Mouse (Mus musculus) liver, embryonic 15.5 days (tissue): ENCODE data around the gene Sf3a1. TPM values are rescaled to one million over a fixed set of nuclear protein-coding genes. Genes with fewer than 3 reads are reported as not detected.
A peak's percentile ranks its signal among the peaks of the same experiment; 100 is the strongest.

Experiments
- ATAC-seq: fragments of 200-750 bp; cut with Nextera tagmentation; 2 replicates; pipeline ENCODE4 v1.8.0; 2017; ENCODE audit warnings: moderate number of reproducible peaks, mild to moderate bottlenecking, moderate library complexity; ENCODE audit not compliant: insufficient read depth
- H3K27ac ChIP-seq: fragments of 300-500 bp; sonication (generic); replicated peaks from 2 replicates; pipeline ENCODE4 v1.5.1; 2015; ENCODE audit warnings: mild to moderate bottlenecking, inconsistent platforms
- H3K27me3 ChIP-seq: fragments of 300-500 bp; sonication (generic); 2 replicates; pipeline ENCODE4 v1.6.1; 2015; ENCODE audit warnings: mild to moderate bottlenecking, inconsistent platforms
- H3K36me3 ChIP-seq: fragments of 300-500 bp; sonication (generic); replicated peaks from 2 replicates; pipeline ENCODE4 v1.6.1; 2015; ENCODE audit warnings: moderate library complexity, mild to moderate bottlenecking, inconsistent platforms
- H3K4me1 ChIP-seq: fragments of 300-500 bp; sonication (generic); replicated peaks from 2 replicates; pipeline ENCODE4 v1.6.1; 2015; ENCODE audit warnings: inconsistent platforms
- H3K4me2 ChIP-seq: fragments of 300-500 bp; sonication (generic); 2 replicates; pipeline ENCODE4 v1.6.1; 2015; ENCODE audit warnings: moderate library complexity, mild to moderate bottlenecking, inconsistent platforms
- H3K4me3 ChIP-seq: fragments of 300-500 bp; sonication (generic); replicated peaks from 2 replicates; pipeline ENCODE4 v1.5.1; 2015; ENCODE audit warnings: mild to moderate bottlenecking, inconsistent platforms
- H3K9ac ChIP-seq: fragments of 300-500 bp; sonication (generic); 2 replicates; pipeline ENCODE4 v1.6.1; 2015; ENCODE audit warnings: moderate library complexity, mild to moderate bottlenecking, inconsistent platforms
- H3K9me3 ChIP-seq: fragments of 300-500 bp; sonication (generic); replicated peaks from 2 replicates; pipeline ENCODE4 v1.6.1; 2016; ENCODE audit warnings: inconsistent platforms
- WGBS: fragments of 180-500 bp; shearing (Covaris S2); methylation state at CpG from one replicate; pipeline ENCODE4 v1.1.7; 2015; ENCODE audit warnings: mixed read lengths; ENCODE audit not compliant: insufficient replicate concordance; 5-methylcytosine and 5-hydroxymethylcytosine counted together
- microRNA-seq: library from miRNA; unstranded; fragments of <30 nt; microRNA quantifications from one replicate; pipeline ENCODE4, GENCODE M21; 2016
- polyA plus RNA-seq: library from polyadenylated mRNA; unstranded; fragments of >200 nt; fragmentation: Nextera tagmentation; extraction: Ambion mirVana; gene quantifications from 2 replicates; pipeline ENCODE4 v1.2.1, GENCODE M21; 2015

Sf3a1 gene
- polyA plus RNA-seq, 1 experiment from 2014 or later, result 19.3 TPM

- no peak for ATAC-seq
- H3K36me3 ChIP-seq, result no peaks in the 10 kb centered on the region
- H3K9me3 ChIP-seq, result no peaks in the 10 kb centered on the region
- H3K4me1 ChIP-seq, result peaks cover 76% of the 10 kb centered on the region
- H3K4me3 ChIP-seq, result no peak overlapping the region
- H3K9ac ChIP-seq, result no peak overlapping the region
- no peak overlapping the region for H3K27ac ChIP-seq
- 82% methylated on average over 2 of the region's 2 CpGs for WGBS
- no peaks in the 10 kb centered on the region for H3K27me3 ChIP-seq
- H3K4me2 ChIP-seq, result no peak overlapping the region
Observed at GRCm38 (mm10) chr11:4231435-4231834, 71.3 kb downstream of the Sf3a1 start.

Small RNAs within 50 kb of the gene (microRNA-seq; reads per million reads assigned to microRNA genes)
- 3.0 reads per million, percentile 7 among the genes with 10 or more reads in this experiment for gene Mir3060

Other genes starting within 250 kb of the Sf3a1 start
- gene Slc35e4, start 245.7 kb upstream of the Sf3a1 start, polyA plus RNA-seq, result 0.43 and 0.44 TPM in 2 replicates
- 28.6 and 32.0 TPM in 2 replicates for gene Tcn2, start 228.2 kb upstream of the Sf3a1 start, polyA plus RNA-seq
- gene Pes1, start 196.4 kb upstream of the Sf3a1 start, polyA plus RNA-seq, result 36.5 and 37.2 TPM in 2 replicates
- gene 4930556J24Rik, start 183.6 kb upstream of the Sf3a1 start, polyA plus RNA-seq, result 0.17 TPM in 1 of 2 replicates, not detected in the other
- 1.6 and 2.1 TPM in 2 replicates for gene Gal3st1, start 176.7 kb upstream of the Sf3a1 start, polyA plus RNA-seq
- 3.6 and 5.1 TPM in 2 replicates for gene Sec14l4, start 128.9 kb upstream of the Sf3a1 start, polyA plus RNA-seq
- gene Sec14l3, start 95.5 kb upstream of the Sf3a1 start, polyA plus RNA-seq, result not detected in 2 replicates
- 20.4 and 23.2 TPM in 2 replicates for gene Mtfp1, start 64.9 kb upstream of the Sf3a1 start, polyA plus RNA-seq
- gene Sec14l2, start 36.9 kb upstream of the Sf3a1 start, polyA plus RNA-seq, result 9.1 and 11.0 TPM in 2 replicates
- gene Rnf215, start 25.1 kb upstream of the Sf3a1 start, polyA plus RNA-seq, result 5.0 and 5.9 TPM in 2 replicates
- 0.47 and 0.76 TPM in 2 replicates for gene Ccdc157, start 57 bp upstream of the Sf3a1 start, polyA plus RNA-seq
- gene Tbc1d10a, start 26.4 kb downstream of the Sf3a1 start, polyA plus RNA-seq, result 7.0 TPM in 2 replicates
- 1.5 TPM in 2 replicates for gene Castor1, start 57.9 kb downstream of the Sf3a1 start, polyA plus RNA-seq
- 0.50 TPM in 2 replicates for gene Osm, start 76.1 kb downstream of the Sf3a1 start, polyA plus RNA-seq
- gene Lif, start 97.2 kb downstream of the Sf3a1 start, polyA plus RNA-seq, result not detected in 2 replicates